Mouse (Mus musculus) C2C12 (cell line): Measurements from ENCODE around the gene Sobp.

Experiments
- CEBPB ChIP-seq: IDR thresholded peaks from one replicate; pipeline ENCODE4 v1.6.1; 2011; ENCODE audit warnings: low read depth, mild to moderate bottlenecking, control low read depth, moderate library complexity
- CTCF ChIP-seq: IDR thresholded peaks from one replicate; pipeline ENCODE4 v1.5.1; 2011; ENCODE audit not compliant: control insufficient read depth, insufficient read depth, insufficient read length
- FOSL1 ChIP-seq: IDR thresholded peaks from one replicate; pipeline ENCODE4 v1.8.0; 2011; ENCODE audit warnings: mild to moderate bottlenecking, low read length; ENCODE audit not compliant: poor library complexity, insufficient read depth, severe bottlenecking
- MAX ChIP-seq: IDR thresholded peaks from one replicate; pipeline ENCODE4 v1.6.1; 2011; ENCODE audit warnings: mild to moderate bottlenecking, control low read depth
- MYOD1 ChIP-seq: IDR thresholded peaks from one replicate; pipeline ENCODE4 v1.6.1; 2011; ENCODE audit warnings: low read depth; ENCODE audit not compliant: control insufficient read depth, insufficient read length
- MYOG ChIP-seq: IDR thresholded peaks from one replicate; pipeline ENCODE4 v1.6.1; 2011; ENCODE audit not compliant: control insufficient read depth, insufficient read length; ENCODE audit errors: extremely low read depth
- USF1 ChIP-seq: IDR thresholded peaks from one replicate; pipeline ENCODE4 v1.6.1; 2011; ENCODE audit warnings: low read depth, mild to moderate bottlenecking, control low read depth, moderate library complexity

DNA sequence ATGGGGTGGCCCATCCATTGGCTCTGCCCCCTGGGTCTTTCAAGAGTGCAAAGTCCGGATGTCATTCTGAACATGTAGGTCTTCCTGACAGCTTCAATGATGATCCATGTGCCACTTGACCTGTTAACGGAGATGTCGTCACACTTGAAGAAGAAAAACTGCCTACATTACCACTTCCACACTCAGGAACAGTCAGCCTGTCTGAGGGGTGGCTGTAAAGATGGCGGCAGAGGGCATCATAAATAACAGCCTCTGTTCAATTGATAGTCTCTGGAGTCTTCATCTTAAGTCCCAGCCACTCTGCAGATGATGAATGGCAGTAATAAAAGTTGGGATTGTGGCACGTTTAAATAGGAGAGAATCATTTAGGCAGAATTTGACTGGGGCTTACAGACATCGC, 87.4 kb downstream of the Sobp start:
- TF ChIP-seq CTCF = no peak
- TF ChIP-seq USF1 = no peak
- no peak for TF ChIP-seq MAX
- no peak for TF ChIP-seq MYOG
- TF ChIP-seq MYOD1 = no peak
- TF ChIP-seq CEBPB = no peak
- no peak for TF ChIP-seq FOSL1
